Mouse (Mus musculus): ENCODE data around the gene Cyp4f37.
"Not testable (repeated sequence)": the region's sequence is repeated elsewhere in the genome, so short reads cannot be mapped to it uniquely, and the experiment has no call there.

GRCm38 (mm10) chr17:32621018-32621417 is at the start of gene Cyp4f37:
- not testable (repeated sequence) for TF ChIP-seq CTCF, EP300 (IDR thresholded peaks at IDR 0.05)
